Mouse (Mus musculus) heart, embryonic 11.5 days (tissue): ENCODE measurements around the gene Usp39. TPM values are rescaled to one million over a fixed set of nuclear protein-coding genes. Genes with fewer than 3 reads are reported as not detected.

Experiments
- ATAC-seq: fragments of 200-750 bp; cut with Nextera tagmentation; replicated peaks from 2 replicates; pipeline ENCODE4 v1.8.0; 2017; ENCODE audit warnings: moderate library complexity; ENCODE audit not compliant: insufficient number of reproducible peaks, low FRiP score, low TSS enrichment
- H3K27ac ChIP-seq: fragments of 300-500 bp; sonication (generic); 2 replicates; pipeline ENCODE4 v1.5.1; 2014; ENCODE audit warnings: mild to moderate bottlenecking, low read depth, low read length
- H3K27me3 ChIP-seq: fragments of 300-500 bp; sonication (generic); 2 replicates; pipeline ENCODE4 v1.6.1; 2014; ENCODE audit warnings: mild to moderate bottlenecking, low read length, mixed read lengths; ENCODE audit not compliant: control insufficient read depth, insufficient read depth
- H3K36me3 ChIP-seq: fragments of 300-500 bp; sonication (generic); 2 replicates; pipeline ENCODE4 v1.6.1; 2014; ENCODE audit warnings: mild to moderate bottlenecking, low read length, moderate library complexity, mixed read lengths; ENCODE audit not compliant: control insufficient read depth, insufficient read depth
- H3K4me1 ChIP-seq: fragments of 300-500 bp; sonication (generic); 2 replicates; pipeline ENCODE4 v1.6.1; 2014; ENCODE audit warnings: low read length; ENCODE audit not compliant: control insufficient read depth, insufficient read depth
- H3K4me2 ChIP-seq: fragments of 300-500 bp; sonication (generic); 2 replicates; pipeline ENCODE4 v1.6.1; 2014; ENCODE audit warnings: mild to moderate bottlenecking, moderate library complexity
- H3K4me3 ChIP-seq: fragments of 300-500 bp; sonication (generic); 2 replicates; pipeline ENCODE4 v1.5.1; 2014; ENCODE audit warnings: low read depth, low read length
- H3K9ac ChIP-seq: fragments of 300-500 bp; sonication (generic); 2 replicates; pipeline ENCODE4 v1.6.1; 2014; ENCODE audit warnings: mild to moderate bottlenecking, low read depth, low read length, moderate library complexity
- H3K9me3 ChIP-seq: fragments of 300-500 bp; sonication (generic); replicated peaks from 2 replicates; pipeline ENCODE4 v1.6.1; 2016; ENCODE audit warnings: low read length; ENCODE audit not compliant: control insufficient read depth
- WGBS: fragments of 180-500 bp; shearing (Covaris S2); extraction: QIAGEN DNeasy Blood & Tissue Kit; methylation state at CpG from one replicate; pipeline ENCODE4 v1.1.7; 2014; ENCODE audit not compliant: insufficient replicate concordance; 5-methylcytosine and 5-hydroxymethylcytosine counted together
- polyA plus RNA-seq: library from polyadenylated mRNA; unstranded; fragments of >200 nt; fragmentation: Nextera tagmentation; extraction: Ambion mirVana; gene quantifications from 2 replicates; pipeline ENCODE4 v1.2.1, GENCODE M21; 2014

Usp39 gene
- polyA plus RNA-seq, 1 experiment from 2014 or later = 54.5 TPM

DNA sequence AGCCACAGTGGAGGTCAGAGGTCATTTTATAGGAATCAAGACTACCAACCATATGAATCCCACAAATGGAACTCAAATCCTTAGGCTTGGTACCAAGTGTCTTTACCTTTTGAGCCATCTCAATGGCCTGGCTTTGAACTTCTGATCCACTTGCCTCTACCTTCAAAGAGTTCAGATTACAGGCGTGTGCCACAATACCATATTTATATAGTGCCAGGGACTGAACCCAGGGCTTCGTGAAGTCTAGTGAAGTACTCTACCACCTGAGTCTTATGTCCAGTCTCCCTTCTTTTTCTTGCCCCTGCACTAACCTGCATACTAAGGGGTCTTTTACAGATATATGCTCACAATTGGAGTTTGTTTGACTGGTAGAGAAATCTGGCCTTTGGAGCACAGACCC lies 41.6 kb upstream of the Usp39 start:
- ATAC-seq = no peak
- Histone ChIP-seq H3K4me2 (no peak overlapping the region), H3K27me3 (no peaks in the 10 kb centered on the region), H3K9me3 (no peaks in the 10 kb centered on the region), H3K36me3 (peaks cover 10% of the 10 kb centered on the region), H3K4me3 (no peak overlapping the region), H3K9ac (no peak overlapping the region), H3K27ac (no peak overlapping the region), H3K4me1 (peaks cover 16% of the 10 kb centered on the region)
- 96% methylated on average over 2 of the region's 2 CpGs for WGBS

DNA sequence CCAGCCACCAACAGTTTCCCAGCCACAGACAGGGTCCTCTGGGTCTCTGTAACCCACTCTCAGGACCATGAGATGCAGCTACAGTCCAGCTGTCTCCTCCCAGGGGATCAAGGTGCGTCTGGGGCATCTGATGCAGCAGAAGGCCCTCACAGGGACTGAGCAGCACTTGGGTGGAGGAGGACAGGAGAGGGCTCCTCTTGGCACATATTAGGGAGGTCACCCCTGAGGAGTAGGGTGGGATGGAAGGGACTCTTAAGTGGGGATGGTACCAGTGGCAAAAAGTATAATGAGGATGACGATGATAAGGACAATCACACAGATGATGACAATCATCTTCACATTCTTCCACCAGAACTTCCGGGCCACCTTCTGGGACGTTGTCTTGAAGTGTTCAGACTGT lies 40.3 kb upstream of the Usp39 start:
- H3K4me2 ChIP-seq = no peak overlapping the region
- H3K27me3 ChIP-seq = no peaks in the 10 kb centered on the region
- H3K27ac ChIP-seq = no peak overlapping the region
- H3K9me3 ChIP-seq = no peaks in the 10 kb centered on the region
- WGBS = 61% methylated on average over 4 of the region's 4 CpGs
- peaks cover 10% of the 10 kb centered on the region for H3K36me3 ChIP-seq
- H3K4me3 ChIP-seq = no peak overlapping the region
- no peak overlapping the region for H3K9ac ChIP-seq
- peaks cover 16% of the 10 kb centered on the region for H3K4me1 ChIP-seq
- ATAC-seq = no peak

DNA sequence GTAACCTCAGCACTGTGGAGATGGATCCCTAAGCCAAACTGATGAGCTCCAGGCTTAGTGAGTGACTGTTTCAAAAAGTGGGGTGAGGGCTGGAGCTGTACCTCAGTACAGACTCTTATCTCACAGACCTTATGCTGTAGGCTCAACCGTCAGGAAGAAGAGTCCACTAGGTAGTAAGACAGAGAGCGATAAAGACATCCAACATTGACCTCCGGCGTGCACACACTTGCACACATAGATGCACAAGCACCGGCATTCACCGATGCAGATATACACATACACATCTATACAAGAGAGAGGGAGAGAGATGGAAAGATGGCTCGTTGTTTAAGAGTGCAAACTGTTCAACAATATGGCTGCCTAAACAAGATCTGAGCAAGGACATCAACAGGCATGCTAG lies 39.0 kb upstream of the Usp39 start:
- no peak overlapping the region for H3K9ac ChIP-seq
- no peak overlapping the region for H3K27ac ChIP-seq
- ATAC-seq = 0 out of 2 replicates have a peak, but pooled peaks have one; percentile 27
- H3K4me1 ChIP-seq = peaks cover 9% of the 10 kb centered on the region; the same call in 1 of the 2 replicates
- H3K9me3 ChIP-seq = no peaks in the 10 kb centered on the region
- no peaks in the 10 kb centered on the region for H3K27me3 ChIP-seq
- peaks cover 10% of the 10 kb centered on the region for H3K36me3 ChIP-seq
- WGBS = 84% methylated on average over 7 of the region's 7 CpGs
- no peak overlapping the region for H3K4me3 ChIP-seq
- no peak overlapping the region for H3K4me2 ChIP-seq

DNA sequence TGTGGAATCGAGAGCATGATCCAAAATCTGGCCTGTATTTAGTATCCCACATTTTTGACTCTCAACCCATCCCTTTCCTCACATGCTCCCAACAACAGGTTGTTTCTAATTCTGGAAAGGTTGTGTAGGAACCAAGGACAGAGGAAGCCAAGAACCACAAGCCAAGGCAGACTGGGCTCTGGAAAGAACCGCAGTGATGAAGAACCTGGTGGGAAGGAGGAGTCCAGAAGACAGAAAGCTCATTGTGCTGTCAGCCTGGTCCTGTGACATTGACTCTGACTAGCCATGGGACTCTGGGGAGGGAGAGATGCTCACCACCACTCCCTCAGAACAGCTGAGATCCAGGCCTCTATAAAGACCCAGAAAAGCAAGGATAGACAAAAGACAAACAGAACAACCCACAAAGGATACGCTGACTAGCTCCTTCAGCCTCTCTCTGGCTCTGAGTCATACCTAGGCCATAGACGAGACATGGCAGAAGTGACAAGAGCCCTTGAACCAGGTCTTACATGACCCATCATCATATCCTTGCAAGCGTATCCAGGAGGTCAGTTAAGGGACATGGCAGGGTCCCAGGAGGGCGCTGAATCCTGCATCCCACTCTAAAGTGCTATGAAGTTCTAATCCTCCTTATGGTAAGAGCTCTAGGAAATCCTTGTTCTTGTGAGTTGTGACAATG lies 38.3 kb upstream of the Usp39 start:
- Histone ChIP-seq H3K4me1 (0 out of 2 replicates have a peak, but pooled peaks cover 2% of the 10 kb centered on the region), H3K27ac (no peak overlapping the region), H3K4me2 (no peak overlapping the region), H3K27me3 (no peaks in the 10 kb centered on the region), H3K9me3 (no peaks in the 10 kb centered on the region), H3K36me3 (peaks cover 10% of the 10 kb centered on the region), H3K4me3 (no peak overlapping the region), H3K9ac (no peak overlapping the region)
- 83% methylated on average over 6 of the region's 6 CpGs for WGBS
- ATAC-seq = no peak

DNA sequence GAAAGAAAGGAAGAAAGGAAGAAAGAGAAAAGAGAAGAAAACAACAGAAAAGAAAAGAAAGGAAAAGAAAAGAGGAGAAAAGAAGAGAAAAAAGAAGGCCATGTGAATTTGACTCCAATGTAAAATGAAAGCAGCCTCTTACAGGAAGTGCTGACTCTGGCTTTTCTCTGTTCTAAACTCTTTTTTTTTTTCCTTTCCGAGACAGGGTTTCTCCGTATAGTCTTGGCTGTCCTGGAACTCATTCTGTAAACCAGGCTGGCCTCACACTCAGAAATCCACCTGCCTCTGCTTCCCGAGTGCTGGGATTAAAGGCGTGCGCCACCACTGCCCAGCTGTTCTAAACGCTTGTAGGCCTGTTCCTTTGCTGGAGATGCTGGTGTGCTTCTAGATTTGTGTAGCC lies 37.5 kb upstream of the Usp39 start:
- ATAC-seq = no peak
- Histone ChIP-seq H3K9ac (no peak overlapping the region), H3K4me3 (no peak overlapping the region), H3K27me3 (no peaks in the 10 kb centered on the region), H3K4me2 (no peak overlapping the region), H3K9me3 (no peaks in the 10 kb centered on the region), H3K36me3 (peaks cover 8% of the 10 kb centered on the region), H3K4me1 (no peaks in the 10 kb centered on the region), H3K27ac (no peak overlapping the region)
- WGBS = 79% methylated on average over 6 of the region's 6 CpGs

DNA sequence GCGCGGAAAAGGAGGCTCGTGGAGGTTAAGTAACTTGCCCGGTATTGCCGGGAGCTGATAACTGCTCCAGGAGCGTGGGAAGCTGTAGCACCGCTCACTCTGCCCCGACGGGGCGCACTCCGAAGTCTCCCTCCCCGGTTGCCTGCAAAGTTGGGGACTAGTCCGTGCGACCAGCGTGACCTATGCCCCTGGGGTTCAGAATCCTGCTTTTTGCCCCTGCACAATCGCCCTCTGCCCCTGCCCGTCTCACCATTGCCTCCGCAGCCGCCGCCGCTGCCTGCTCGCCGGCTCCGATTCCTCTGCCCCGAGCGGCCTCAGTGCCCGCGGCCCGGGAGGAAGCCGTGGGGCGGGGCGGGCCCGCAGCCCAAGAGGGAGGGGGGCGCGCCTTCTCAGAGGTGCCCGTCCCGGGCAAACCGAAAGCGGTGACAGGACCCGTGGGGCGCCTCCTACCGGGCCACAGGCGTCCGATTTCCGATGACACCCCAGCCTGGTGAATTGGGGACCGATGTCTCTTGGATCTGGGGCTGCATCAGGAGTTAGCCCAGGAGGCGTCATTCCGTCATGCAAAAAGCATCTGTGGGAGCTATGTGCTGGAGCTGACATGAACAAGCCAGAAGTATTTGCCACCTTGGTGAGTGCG lies 35.3 kb upstream of the Usp39 start, which contains the start of gene Vamp5:
Gene Vamp5 (minus strand): TSS at position 338 of the 640 bp plus-strand sequence.
- Histone ChIP-seq H3K27ac (peak within 1 kb of the TSS; percentile 78), H3K4me2 (peak within 1 kb of the TSS; percentile 75), H3K4me3 (peak within 1 kb of the TSS; percentile 62), H3K4me1 (no peaks in the 10 kb centered on the region), H3K9me3 (no peaks in the 10 kb centered on the region), H3K36me3 (peaks cover 6% of the 10 kb centered on the region), H3K9ac (peak within 1 kb of the TSS; percentile 75), H3K27me3 (no peaks in the 10 kb centered on the region)
- 1% methylated on average over 45 of the region's 49 CpGs for WGBS
- peak; percentile 85 for ATAC-seq

DNA sequence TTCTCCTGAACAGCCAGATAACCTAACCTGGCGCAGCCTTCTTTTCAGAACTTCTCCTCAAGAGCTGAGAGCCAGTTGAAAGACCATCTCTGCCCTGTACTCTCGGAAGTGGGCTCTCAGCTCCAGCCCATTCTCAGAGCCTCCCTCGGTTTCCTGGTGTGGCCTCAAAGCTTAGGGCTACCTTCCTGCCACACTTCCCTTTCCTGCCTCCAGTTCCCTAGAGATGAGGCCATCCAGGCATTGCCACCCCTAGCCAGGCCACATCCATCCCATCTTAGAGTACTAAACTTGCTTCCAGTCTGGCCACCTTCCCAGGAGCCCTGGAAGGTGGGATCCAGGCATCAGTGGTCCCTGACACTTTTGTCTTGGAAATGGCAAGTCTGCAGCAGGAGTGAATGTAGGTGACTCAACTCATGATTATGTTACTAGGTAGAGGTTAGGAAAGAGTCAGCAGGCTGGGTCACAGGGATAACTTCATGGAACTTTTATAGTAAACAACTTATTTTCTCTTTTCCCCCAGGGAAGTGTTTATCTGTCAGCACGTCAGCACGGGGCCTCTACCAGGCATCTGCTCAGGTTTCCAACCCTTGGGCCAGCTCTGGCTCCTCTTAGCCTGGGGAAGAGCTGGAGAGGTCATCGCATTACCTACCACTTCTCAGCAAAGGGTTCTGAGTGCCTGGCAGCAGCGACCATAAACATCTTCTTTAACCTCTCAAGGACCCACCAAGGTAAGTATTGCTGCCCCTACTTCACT lies 34.6 kb upstream of the Usp39 start:
- Histone ChIP-seq H3K9ac (peak overlapping the region; percentile 75), H3K36me3 (0 out of 2 replicates have a peak, but pooled peaks cover 1% of the 10 kb centered on the region), H3K27me3 (no peaks in the 10 kb centered on the region), H3K4me2 (peak overlapping the region; percentile 75), H3K9me3 (no peaks in the 10 kb centered on the region), H3K27ac (peak overlapping the region; percentile 78), H3K4me1 (no peaks in the 10 kb centered on the region), H3K4me3 (peak overlapping the region; percentile 62)
- ATAC-seq = 0 out of 2 replicates have a peak, but pooled peaks have one; percentile 7
- 37% methylated on average over 7 of the region's 7 CpGs for WGBS

DNA sequence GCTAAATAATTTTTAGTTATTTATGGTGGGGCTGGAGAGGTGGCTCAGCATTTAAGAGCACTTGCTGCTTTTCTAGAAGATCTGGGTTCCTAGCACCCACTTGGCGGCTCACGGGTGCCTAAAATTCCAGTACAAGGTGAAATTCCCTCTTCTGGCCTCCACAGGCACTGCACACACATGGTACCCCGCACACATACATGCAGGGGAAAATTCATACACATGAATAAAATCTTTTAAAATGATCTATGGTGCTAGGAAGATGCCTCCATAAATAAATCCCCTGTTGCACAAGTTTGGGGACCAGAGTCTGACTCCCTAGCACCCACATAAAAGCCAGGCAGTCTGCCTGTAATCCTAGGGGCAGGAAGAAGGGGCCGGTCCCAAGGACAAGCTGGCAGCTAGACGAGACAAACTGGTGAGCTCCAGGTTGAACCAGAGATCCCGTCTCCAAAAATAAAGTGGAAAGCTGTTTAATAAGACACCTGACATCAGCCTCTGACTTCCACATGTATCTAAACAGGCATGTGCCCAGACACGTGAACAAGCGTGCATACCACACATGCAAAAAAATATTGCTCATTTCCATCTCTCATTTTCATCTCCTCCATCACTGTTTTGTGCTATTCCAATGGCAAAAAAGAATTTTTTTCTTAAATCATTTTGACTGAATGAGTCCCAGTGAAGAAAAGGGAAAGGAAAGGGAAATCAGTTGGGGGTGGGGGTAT lies 33.7 kb upstream of the Usp39 start:
- H3K27me3 ChIP-seq = no peaks in the 10 kb centered on the region
- peak overlapping the region; percentile 75; the same call in 1 of the 2 replicates for H3K4me2 ChIP-seq
- H3K4me3 ChIP-seq = no peak overlapping the region; the same call in 1 of the 2 replicates
- no peaks in the 10 kb centered on the region for H3K36me3 ChIP-seq
- peaks cover 6% of the 10 kb centered on the region for H3K4me1 ChIP-seq
- no peak overlapping the region for H3K27ac ChIP-seq
- H3K9me3 ChIP-seq = no peaks in the 10 kb centered on the region
- ATAC-seq = no peak
- no peak overlapping the region for H3K9ac ChIP-seq
- 82% methylated on average over 8 of the region's 8 CpGs for WGBS
